Mouse (Mus musculus) limb, embryonic 10.5 days (tissue): ENCODE measurements around the gene Stk40. TPM values are rescaled to one million over a fixed set of nuclear protein-coding genes. Genes with fewer than 3 reads are reported as not detected.
A peak's percentile ranks its signal among the peaks of the same experiment; 100 is the strongest.
"Not testable (repeated sequence)": the region's sequence is repeated elsewhere in the genome, so short reads cannot be mapped to it uniquely, and the experiment has no call there.

Experiments
- DNase-seq: peaks from one replicate; pipeline ENCODE4 v3.0.0-alpha.2; 2017; ENCODE audit warnings: low spot score
- H3K27ac ChIP-seq: fragments of 300-500 bp; sonication (generic); 2 replicates; pipeline ENCODE4 v1.5.1; 2016; ENCODE audit warnings: mild to moderate bottlenecking
- H3K27me3 ChIP-seq: fragments of 300-500 bp; sonication (generic); 2 replicates; pipeline ENCODE4 v1.6.1; 2016; ENCODE audit warnings: low read depth, mild to moderate bottlenecking; ENCODE audit not compliant: poor library complexity, severe bottlenecking
- H3K36me3 ChIP-seq: fragments of 300-500 bp; sonication (generic); 2 replicates; pipeline ENCODE4 v1.6.1; 2016; ENCODE audit warnings: mild to moderate bottlenecking, moderate library complexity
- H3K4me1 ChIP-seq: fragments of 300-500 bp; sonication (generic); 2 replicates; pipeline ENCODE4 v1.6.1; 2016
- H3K4me3 ChIP-seq: fragments of 300-500 bp; sonication (generic); 2 replicates; pipeline ENCODE4 v1.5.1; 2016; ENCODE audit warnings: mild to moderate bottlenecking, moderate library complexity
- H3K9me3 ChIP-seq: fragments of 300-500 bp; sonication (generic); replicated peaks from 2 replicates; pipeline ENCODE4 v1.6.1; 2016; ENCODE audit warnings: mild to moderate bottlenecking
- WGBS: fragments of 180-500 bp; shearing (Covaris S2); methylation state at CpG from one replicate; pipeline ENCODE4 v1.1.7; 2016; 5-methylcytosine and 5-hydroxymethylcytosine counted together
- polyA plus RNA-seq: library from polyadenylated mRNA; unstranded; fragments of >200 nt; fragmentation: Nextera tagmentation; extraction: Ambion mirVana; gene quantifications from 2 replicates; pipeline ENCODE4 v1.2.1, GENCODE M21; 2016

The Stk40 gene
- polyA plus RNA-seq, 1 experiment from 2014 or later: 52.1 TPM

DNA sequence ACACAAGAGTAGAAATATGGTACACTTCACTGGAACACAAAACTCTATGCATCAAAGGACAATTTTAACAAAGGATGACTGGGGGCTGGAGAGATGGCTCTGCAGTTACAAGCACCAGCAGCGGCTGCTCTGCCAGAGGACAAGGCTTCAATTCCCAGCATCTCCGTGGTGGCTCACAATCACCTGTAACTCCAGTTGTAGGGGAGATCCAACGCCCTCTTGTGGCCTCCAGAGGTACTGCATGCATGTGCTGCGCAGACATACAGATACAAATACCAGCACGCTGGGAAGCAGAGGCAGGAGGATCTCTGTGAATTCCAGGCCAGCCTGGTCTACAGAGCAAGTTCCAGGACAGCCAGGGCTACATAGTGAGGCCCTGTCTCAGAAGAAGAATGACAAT is 52.9 kb downstream of the Stk40 start:
- DNase-seq: no peak
- H3K4me1 ChIP-seq: peaks cover 38% of the 10 kb centered on the region
- peak overlapping the region; percentile 75; the same call in 1 of the 2 replicates for H3K27ac ChIP-seq
- H3K36me3 ChIP-seq: peaks cover 35% of the 10 kb centered on the region
- H3K27me3 ChIP-seq: no peaks in the 10 kb centered on the region
- no peaks in the 10 kb centered on the region for H3K9me3 ChIP-seq
- 59% methylated on average over 5 of the region's 5 CpGs for WGBS
- H3K4me3 ChIP-seq: no peak overlapping the region

- H3K4me1 ChIP-seq: peaks cover 38% of the 10 kb centered on the region
- DNase-seq: no peak
- 91% methylated on average over 6 of the region's 6 CpGs for WGBS
- H3K4me3 ChIP-seq: no peak overlapping the region
- H3K9me3 ChIP-seq: no peaks in the 10 kb centered on the region
- H3K27me3 ChIP-seq: no peaks in the 10 kb centered on the region
- H3K36me3 ChIP-seq: peaks cover 27% of the 10 kb centered on the region
- no peak overlapping the region for H3K27ac ChIP-seq
Measured at GRCm38 (mm10) chr4:126157562-126157961, 53.8 kb downstream of the Stk40 start.

- H3K4me1 ChIP-seq: peaks cover 45% of the 10 kb centered on the region
- H3K27ac ChIP-seq: no peak overlapping the region
- H3K36me3 ChIP-seq: peaks cover 21% of the 10 kb centered on the region
- DNase-seq: no peak
- no peak overlapping the region for H3K4me3 ChIP-seq
- no peaks in the 10 kb centered on the region for H3K9me3 ChIP-seq
- H3K27me3 ChIP-seq: no peaks in the 10 kb centered on the region
- WGBS: 80% methylated on average over 8 of the region's 8 CpGs
Measured at GRCm38 (mm10) chr4:126159455-126159854, 55.7 kb downstream of the Stk40 start.

DNA sequence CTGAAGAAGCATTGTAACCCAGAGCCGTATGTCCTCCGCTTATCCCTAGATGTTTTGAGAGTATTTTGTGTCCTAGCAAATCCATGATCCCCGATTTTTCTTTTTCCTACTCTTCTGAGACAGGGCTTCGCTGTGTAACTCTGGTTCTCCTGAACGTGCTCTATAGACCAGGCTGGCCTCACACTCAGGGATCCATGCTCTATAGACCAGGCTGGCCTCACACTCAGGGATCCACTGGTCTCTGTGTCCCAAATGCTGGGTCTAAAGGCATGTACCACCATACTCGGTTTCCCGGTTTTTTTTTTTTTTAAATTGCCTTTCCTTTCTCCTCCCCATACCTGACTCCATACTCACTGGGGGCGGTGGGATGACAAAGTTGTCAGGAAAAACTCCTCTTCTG is 57.2 kb downstream of the Stk40 start:
- Histone ChIP-seq H3K27me3 (no peaks in the 10 kb centered on the region), H3K27ac (no peak overlapping the region), H3K4me3 (no peak overlapping the region), H3K4me1 (peaks cover 30% of the 10 kb centered on the region), H3K9me3 (no peaks in the 10 kb centered on the region), H3K36me3 (peaks cover 33% of the 10 kb centered on the region)
- WGBS: 88% methylated on average over 8 of the region's 8 CpGs
- no peak for DNase-seq

GRCm38 (mm10) chr4:126161456-126161855 is 57.7 kb downstream of the Stk40 start:
- no peak for DNase-seq
- 90% methylated on average over 6 of the region's 6 CpGs for WGBS
- Histone ChIP-seq H3K27ac (no peak overlapping the region), H3K36me3 (peaks cover 35% of the 10 kb centered on the region), H3K4me1 (peaks cover 25% of the 10 kb centered on the region), H3K27me3 (no peaks in the 10 kb centered on the region), H3K4me3 (no peak overlapping the region), H3K9me3 (no peaks in the 10 kb centered on the region)

DNA sequence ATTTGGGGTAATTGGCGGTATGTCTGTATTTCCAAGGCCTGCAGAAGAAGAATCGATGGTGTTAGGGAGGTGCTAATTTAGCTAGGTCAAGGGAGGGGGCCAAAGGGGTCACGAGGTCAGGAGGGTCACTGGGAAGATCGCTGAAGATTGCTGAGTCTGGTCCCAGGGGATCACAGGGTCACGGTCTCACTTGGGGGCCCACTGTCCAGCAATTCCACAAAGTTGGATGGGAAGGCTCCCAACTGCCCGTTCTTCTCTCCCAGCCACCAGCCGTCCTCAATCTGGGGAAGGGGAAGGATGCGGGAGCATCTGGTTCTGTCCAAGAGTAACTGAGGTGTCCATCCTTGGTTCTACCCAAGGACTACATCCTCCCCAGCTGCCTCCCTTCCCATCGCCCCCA is 58.2 kb downstream of the Stk40 start:
- Histone ChIP-seq H3K4me1 (peaks cover 25% of the 10 kb centered on the region), H3K36me3 (peaks cover 35% of the 10 kb centered on the region), H3K9me3 (no peaks in the 10 kb centered on the region), H3K27me3 (no peaks in the 10 kb centered on the region), H3K4me3 (peak overlapping the region; percentile 72), H3K27ac (peak overlapping the region; percentile 86)
- DNase-seq: no peak
- WGBS: 58% methylated on average over 9 of the region's 9 CpGs

DNA sequence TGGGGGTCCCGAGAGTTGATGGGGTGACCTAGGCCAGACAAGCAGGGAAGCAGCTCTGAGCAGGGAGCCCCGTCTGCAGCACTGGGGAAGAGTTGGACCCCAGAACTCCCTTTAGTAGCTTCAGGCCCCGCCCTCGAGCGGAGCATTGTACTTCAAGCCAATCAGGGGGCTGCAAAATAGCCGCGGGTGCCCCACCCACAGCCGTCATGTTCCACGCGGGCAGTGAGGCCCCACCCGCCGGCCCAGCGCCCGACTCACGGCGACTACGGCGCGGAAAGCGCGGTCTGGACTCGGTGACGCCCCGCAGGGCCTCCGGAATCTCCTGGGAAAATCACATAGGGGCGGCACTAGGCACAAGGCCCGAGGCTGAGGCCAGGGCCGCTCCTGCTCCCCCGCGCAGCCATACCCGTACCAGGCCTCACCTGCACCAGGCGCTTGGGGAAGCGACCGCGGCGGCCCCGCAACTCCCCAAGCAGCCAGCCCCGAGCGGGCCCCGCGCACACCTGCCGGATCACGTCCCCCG is 58.8 kb downstream of the Stk40 start:
- Histone ChIP-seq H3K4me1 (peaks cover 25% of the 10 kb centered on the region), H3K4me3 (peak overlapping the region; percentile 72), H3K27me3 (no peaks in the 10 kb centered on the region), H3K27ac (peak overlapping the region; percentile 86), H3K36me3 (peaks cover 35% of the 10 kb centered on the region), H3K9me3 (no peaks in the 10 kb centered on the region)
- DNase-seq: peak; percentile 85
- WGBS: 1% methylated on average over 44 of the region's 44 CpGs

GRCm38 (mm10) chr4:126163067-126163659 is 59.4 kb downstream of the Stk40 start, which contains the start of gene Sh3d21:
Gene Sh3d21, minus strand, starts transcription at chr4:126163491.
- H3K4me1 ChIP-seq: peaks cover 25% of the 10 kb centered on the region
- H3K27me3 ChIP-seq: no peaks in the 10 kb centered on the region
- DNase-seq: no peak
- H3K27ac ChIP-seq: peak within 1 kb of the TSS; percentile 86
- H3K9me3 ChIP-seq: no peaks in the 10 kb centered on the region
- WGBS: 8% methylated on average over 22 of the region's 22 CpGs
- H3K36me3 ChIP-seq: peaks cover 41% of the 10 kb centered on the region
- peak within 1 kb of the TSS; percentile 72 for H3K4me3 ChIP-seq

DNA sequence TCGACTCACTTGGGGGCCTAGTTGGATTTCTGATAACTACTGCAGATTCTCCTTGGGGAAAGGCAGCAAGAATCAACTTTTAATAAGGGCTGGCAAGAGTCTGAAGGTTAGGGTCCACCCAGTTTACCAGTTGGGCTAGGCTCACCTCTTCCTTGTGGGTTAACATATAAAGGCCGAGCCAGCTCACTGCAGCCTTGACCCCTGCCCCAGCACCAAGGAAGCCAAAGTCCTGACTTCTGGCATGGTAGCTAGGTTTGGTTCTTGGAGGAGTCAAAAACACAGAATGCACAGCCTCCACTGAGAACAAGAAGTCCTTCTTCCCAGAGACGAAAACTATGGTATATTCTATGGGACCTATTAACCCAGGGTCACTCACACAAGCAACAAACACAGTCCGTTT is 59.9 kb downstream of the Stk40 start:
- peaks cover 46% of the 10 kb centered on the region for H3K36me3 ChIP-seq
- H3K27me3 ChIP-seq: no peaks in the 10 kb centered on the region
- H3K4me3 ChIP-seq: peak overlapping the region; percentile 72
- no peak overlapping the region for H3K27ac ChIP-seq
- H3K9me3 ChIP-seq: no peaks in the 10 kb centered on the region
- peaks cover 25% of the 10 kb centered on the region for H3K4me1 ChIP-seq
- WGBS: 67% methylated on average over 4 of the region's 4 CpGs
- DNase-seq: no peak

DNA sequence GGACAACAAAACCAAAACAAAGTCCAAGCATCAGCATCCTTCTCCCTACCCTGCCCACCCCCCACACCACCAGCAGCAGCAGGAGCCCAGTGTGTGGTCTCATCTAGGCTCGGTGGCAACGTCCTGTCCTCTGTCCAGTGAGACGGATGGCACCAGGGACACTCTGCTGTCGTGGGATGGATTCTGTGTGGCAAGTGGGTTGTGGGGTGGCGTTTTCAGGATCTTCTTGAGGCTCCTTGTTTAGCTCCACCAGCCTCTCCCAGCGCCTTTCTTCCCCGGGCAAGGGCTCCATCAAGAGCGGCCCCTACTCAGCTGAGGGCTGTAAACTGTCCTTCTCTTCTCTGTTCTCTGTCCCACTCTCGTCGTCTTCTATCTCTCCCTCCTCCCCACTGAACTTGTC is 61.3 kb downstream of the Stk40 start:
- 69% methylated on average over 10 of the region's 10 CpGs for WGBS

GRCm38 (mm10) chr4:126166084-126166483 is 62.3 kb downstream of the Stk40 start:
- 78% methylated on average over 3 of the region's 3 CpGs for WGBS
- Histone ChIP-seq H3K4me1 (peaks cover 25% of the 10 kb centered on the region), H3K36me3 (peaks cover 70% of the 10 kb centered on the region), H3K4me3 (no peak overlapping the region), H3K9me3 (no peaks in the 10 kb centered on the region), H3K27me3 (no peaks in the 10 kb centered on the region), H3K27ac (no peak overlapping the region)
- DNase-seq: no peak

More for the DNA sequence above, 61.3 kb downstream of the Stk40 start:
- not testable (repeated sequence) for H3K27ac ChIP-seq, H3K9me3 ChIP-seq, DNase-seq, H3K27me3 ChIP-seq, H3K4me3 ChIP-seq
- Histone ChIP-seq H3K4me1 (peaks cover 25% of the 10 kb centered on the region), H3K36me3 (peaks cover 60% of the 10 kb centered on the region)

GRCm38 (mm10) chr4:126168851-126169250 is 65.1 kb downstream of the Stk40 start:
- H3K4me1 ChIP-seq: no peaks in the 10 kb centered on the region
- no peaks in the 10 kb centered on the region for H3K27me3 ChIP-seq
- DNase-seq: no peak
- H3K27ac ChIP-seq: no peak overlapping the region
- no peaks in the 10 kb centered on the region for H3K9me3 ChIP-seq
- WGBS: 89% methylated on average over 6 of the region's 6 CpGs
- no peak overlapping the region for H3K4me3 ChIP-seq
- H3K36me3 ChIP-seq: peaks cover 91% of the 10 kb centered on the region

DNA sequence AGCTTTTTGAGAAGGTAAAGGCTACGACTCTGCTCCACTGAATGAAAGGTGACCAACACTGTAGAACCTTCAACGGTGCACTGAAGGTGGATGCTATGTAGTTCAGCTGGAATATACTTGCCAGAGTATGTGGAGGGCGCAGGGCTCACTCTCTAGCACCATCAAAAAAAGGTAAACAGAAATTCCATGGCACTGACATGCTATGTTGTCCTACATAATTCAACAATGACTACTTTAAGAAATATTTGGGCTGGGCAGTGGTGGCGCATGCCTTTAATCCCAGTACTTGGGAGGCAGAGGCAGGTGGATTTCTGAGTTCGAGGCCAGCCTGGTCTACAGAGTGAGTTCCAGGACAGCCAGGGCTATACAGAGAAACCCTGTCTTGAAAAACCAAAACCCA is 67.0 kb downstream of the Stk40 start:
- H3K27me3 ChIP-seq, H3K9me3 ChIP-seq, H3K27ac ChIP-seq, H3K4me1 ChIP-seq, DNase-seq, H3K4me3 ChIP-seq: not testable (repeated sequence)
- 97% methylated on average over 5 of the region's 5 CpGs for WGBS
- H3K36me3 ChIP-seq: peaks cover 100% of the 10 kb centered on the region

DNA sequence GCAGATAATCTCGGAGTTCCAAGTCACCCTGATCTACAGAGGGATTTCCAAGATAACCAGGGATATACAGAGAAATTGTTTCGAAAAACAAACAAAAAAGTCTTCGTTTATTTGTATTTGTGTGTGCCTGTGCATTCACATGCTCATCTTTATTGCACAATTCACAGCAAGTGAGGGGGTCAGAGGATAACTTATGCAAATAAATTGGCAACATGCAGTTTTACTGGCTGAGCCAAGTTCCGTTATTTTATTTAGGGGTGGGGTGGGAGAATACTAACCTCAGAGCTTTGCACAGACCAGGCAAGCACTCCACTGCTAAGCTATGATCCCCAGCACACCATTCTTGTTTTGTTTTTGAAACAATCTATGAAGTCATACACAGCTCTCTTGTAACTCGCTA is 70.0 kb downstream of the Stk40 start:
- no peaks in the 10 kb centered on the region for H3K4me1 ChIP-seq
- no peak for DNase-seq
- no peaks in the 10 kb centered on the region for H3K9me3 ChIP-seq
- H3K36me3 ChIP-seq: peaks cover 97% of the 10 kb centered on the region
- no peak overlapping the region for H3K27ac ChIP-seq
- H3K4me3 ChIP-seq: no peak overlapping the region
- WGBS: 94% methylated on average over 5 of the region's 5 CpGs
- H3K27me3 ChIP-seq: no peaks in the 10 kb centered on the region
